Mouse (Mus musculus): ENCODE data around the gene Dcbld1. TPM values are rescaled to one million over a fixed set of nuclear protein-coding genes. Genes with fewer than 3 reads are reported as not detected.
A peak's percentile ranks its signal among the peaks of the same experiment; 100 is the strongest.
"Not testable (repeated sequence)": the region's sequence is repeated elsewhere in the genome, so short reads cannot be mapped to it uniquely, and the experiment has no call there.

The Dcbld1 gene
- polyA plus RNA-seq, 1 experiment from 2014 or later, result 27.8 TPM

DNA sequence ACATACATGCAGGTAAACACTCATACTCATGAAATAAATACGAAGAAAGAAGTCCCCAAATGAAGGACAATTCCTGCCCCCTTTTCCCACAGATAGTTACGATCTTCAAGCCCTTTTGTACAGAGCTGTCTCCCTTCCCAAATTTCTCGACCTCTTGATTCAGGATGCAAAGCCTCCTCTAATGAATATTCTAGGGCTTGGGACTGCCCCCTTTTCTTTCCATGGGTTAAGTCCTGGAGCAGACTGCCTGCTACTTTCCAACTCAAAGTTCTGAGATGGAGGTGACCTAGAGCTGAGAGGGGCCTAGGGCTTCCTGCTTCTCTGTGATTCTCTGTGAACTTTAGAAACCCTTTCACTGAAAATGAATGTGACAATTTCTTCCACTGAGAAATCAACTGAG lies 43.2 kb downstream of the Dcbld1 start:
- Histone ChIP-seq H3K4me3 (ENCODE audit: low read length) (no peak overlapping the region), H3K27ac (ENCODE audit: low read length) (no peak overlapping the region; the same call in 1 of the 2 replicates), H3K9ac (ENCODE audit: low read length) (no peak overlapping the region), H3K4me1 (replicated peaks; ENCODE audit: control insufficient read depth, insufficient read depth, low read length) (peaks cover 22% of the 10 kb centered on the region), H3K27me3 (ENCODE audit: control insufficient read depth, insufficient read depth, low read depth, low read length) (no peaks in the 10 kb centered on the region), H3K36me3 (ENCODE audit: control insufficient read depth, insufficient read depth, low read length) (no peaks in the 10 kb centered on the region), H3K4me2 (ENCODE audit: low read depth, low read length) (no peak overlapping the region), H3K9me3 (ENCODE audit: control insufficient read depth, low read length) (no peaks in the 10 kb centered on the region)
- no peak for ATAC-seq (ENCODE audit: low read depth)
- WGBS, result 89% methylated on average over 3 of the region's 3 CpGs

DNA sequence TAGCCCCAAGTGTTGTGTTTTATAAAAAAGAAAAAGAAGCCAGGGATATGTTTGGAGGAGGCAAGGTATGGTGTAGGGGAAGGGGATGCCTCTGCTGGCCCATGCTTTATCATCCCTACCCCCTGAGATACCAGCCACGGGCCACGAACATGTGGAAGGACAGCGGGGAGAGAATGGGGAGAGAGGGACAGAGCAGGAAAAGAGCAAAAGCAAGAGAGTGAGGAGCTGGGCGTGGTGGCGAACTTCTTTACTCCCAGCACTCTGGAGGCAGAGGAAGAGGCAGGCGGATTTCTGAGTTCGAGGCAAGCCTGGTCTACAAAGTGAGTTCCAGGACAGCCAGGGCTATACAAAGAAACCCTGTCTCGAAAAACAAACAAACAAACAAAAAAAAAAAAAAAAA lies 44.1 kb downstream of the Dcbld1 start:
- Histone ChIP-seq H3K27ac (ENCODE audit: low read length) (peak overlapping the region; percentile 72), H3K4me1 (replicated peaks; ENCODE audit: control insufficient read depth, insufficient read depth, low read length) (peaks cover 22% of the 10 kb centered on the region), H3K4me2 (ENCODE audit: low read depth, low read length) (0 out of 2 replicates have a peak overlapping the region, but pooled peaks have one; percentile 19)
- not testable (repeated sequence) for H3K36me3 ChIP-seq (ENCODE audit: control insufficient read depth, insufficient read depth, low read length); H3K27me3 ChIP-seq (ENCODE audit: control insufficient read depth, insufficient read depth, low read depth, low read length); H3K4me3 ChIP-seq (ENCODE audit: low read length); ATAC-seq (ENCODE audit: low read depth); H3K9me3 ChIP-seq (ENCODE audit: control insufficient read depth, low read length); H3K9ac ChIP-seq (ENCODE audit: low read length)
- 76% methylated on average over 8 of the region's 8 CpGs for WGBS

DNA sequence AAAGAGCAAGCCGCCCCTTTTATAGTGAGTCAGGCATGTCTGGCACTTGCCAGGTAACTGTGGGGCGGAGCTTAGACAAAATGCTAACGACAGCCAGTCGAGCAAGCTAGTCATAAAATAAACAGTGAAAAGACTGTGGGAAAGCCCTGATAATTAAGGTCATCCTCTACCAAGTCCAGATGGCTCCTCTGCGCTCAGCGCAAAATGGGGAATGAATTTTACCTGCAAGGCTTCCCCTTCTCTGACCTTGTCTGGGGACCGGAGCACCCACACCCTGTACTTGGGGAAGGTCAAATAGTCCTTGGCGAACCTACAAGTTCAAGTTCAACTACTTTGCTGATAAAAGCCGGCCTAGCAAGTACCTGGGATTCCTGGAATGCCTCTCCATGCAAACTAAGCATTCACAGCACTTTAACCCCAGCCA lies 44.6 kb downstream of the Dcbld1 start:
- peak overlapping the region; percentile 19; the same call in 1 of the 2 replicates for H3K4me2 ChIP-seq (ENCODE audit: low read depth, low read length)
- H3K4me3 ChIP-seq (ENCODE audit: low read length), result no peak overlapping the region
- peaks cover 22% of the 10 kb centered on the region for H3K4me1 ChIP-seq (replicated peaks; ENCODE audit: control insufficient read depth, insufficient read depth, low read length)
- no peak overlapping the region for H3K9ac ChIP-seq (ENCODE audit: low read length)
- no peaks in the 10 kb centered on the region for H3K36me3 ChIP-seq (ENCODE audit: control insufficient read depth, insufficient read depth, low read length)
- H3K9me3 ChIP-seq (ENCODE audit: control insufficient read depth, low read length), result no peaks in the 10 kb centered on the region
- peak overlapping the region; percentile 72 for H3K27ac ChIP-seq (ENCODE audit: low read length)
- 38% methylated on average over 9 of the region's 9 CpGs for WGBS
- no peaks in the 10 kb centered on the region for H3K27me3 ChIP-seq (ENCODE audit: control insufficient read depth, insufficient read depth, low read depth, low read length)
- ATAC-seq (ENCODE audit: low read depth), result peak; percentile 89

DNA sequence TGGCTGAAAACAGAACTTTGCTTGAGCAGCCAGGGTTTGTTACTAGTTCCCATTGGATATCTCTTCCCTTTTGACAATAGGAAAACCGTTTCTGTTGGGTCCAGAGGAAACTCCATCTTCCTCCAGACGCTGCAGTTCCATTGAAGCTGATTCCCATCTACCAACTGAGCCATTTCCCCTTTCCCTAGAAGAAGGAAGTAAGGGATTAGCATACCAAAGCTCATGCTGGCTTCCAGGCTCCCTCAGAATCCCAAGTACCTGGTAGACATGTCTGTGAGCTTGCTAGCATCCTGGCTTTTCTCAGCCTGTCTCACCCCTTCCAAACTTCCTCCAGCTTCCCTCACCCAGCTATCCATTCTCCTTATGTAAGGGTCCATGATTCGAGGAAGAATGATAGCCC lies 45.4 kb downstream of the Dcbld1 start:
- ATAC-seq (ENCODE audit: low read depth), result no peak
- Histone ChIP-seq H3K27ac (ENCODE audit: low read length) (peak overlapping the region; percentile 72; the same call in 1 of the 2 replicates), H3K4me2 (ENCODE audit: low read depth, low read length) (no peak overlapping the region), H3K9me3 (ENCODE audit: control insufficient read depth, low read length) (no peaks in the 10 kb centered on the region), H3K27me3 (ENCODE audit: control insufficient read depth, insufficient read depth, low read depth, low read length) (no peaks in the 10 kb centered on the region), H3K36me3 (ENCODE audit: control insufficient read depth, insufficient read depth, low read length) (no peaks in the 10 kb centered on the region), H3K4me1 (replicated peaks; ENCODE audit: control insufficient read depth, insufficient read depth, low read length) (peaks cover 22% of the 10 kb centered on the region), H3K9ac (ENCODE audit: low read length) (no peak overlapping the region), H3K4me3 (ENCODE audit: low read length) (no peak overlapping the region)
- WGBS, result 62% methylated on average over 3 of the region's 3 CpGs

DNA sequence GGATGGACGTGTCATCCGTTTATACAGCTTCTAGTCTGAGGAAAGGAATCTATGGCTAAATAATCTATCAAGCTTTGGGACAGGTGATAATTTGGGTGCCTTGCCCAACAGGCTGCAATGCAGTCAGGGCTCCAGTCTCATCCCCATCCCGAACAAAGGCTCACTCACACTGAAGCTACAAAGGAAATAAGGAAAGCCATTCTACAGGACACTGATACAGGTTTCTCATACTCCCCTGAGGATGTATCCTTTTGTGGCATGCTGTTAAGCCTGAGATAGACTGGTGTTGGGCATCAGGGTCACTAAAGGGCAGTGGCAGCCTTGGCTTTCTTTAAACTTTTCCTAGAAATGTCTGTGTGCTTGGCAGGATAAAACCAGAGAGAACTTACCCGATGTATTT lies 46.5 kb downstream of the Dcbld1 start:
- no peak overlapping the region for H3K4me2 ChIP-seq (ENCODE audit: low read depth, low read length)
- 77% methylated on average over 4 of the region's 4 CpGs for WGBS
- H3K27ac ChIP-seq (ENCODE audit: low read length), result no peak overlapping the region

DNA sequence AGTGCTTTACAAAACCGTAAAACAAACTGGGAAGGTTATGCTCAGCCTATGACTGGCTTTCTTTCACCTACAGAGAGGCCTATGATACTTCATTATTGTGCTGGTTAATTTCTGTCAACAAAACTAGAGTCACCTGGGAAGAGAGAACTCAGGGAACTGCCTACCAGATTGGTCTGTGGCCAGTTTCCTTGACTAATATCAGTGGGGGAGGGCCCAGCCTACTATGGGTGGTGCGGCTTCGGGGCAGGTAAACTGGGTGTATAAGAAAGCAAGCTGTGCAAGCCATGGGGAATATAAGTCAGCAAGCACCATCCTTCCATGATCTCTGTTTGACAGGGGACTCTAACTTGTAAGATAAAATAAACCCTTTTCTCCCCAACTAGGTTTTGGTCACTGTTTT lies 47.2 kb downstream of the Dcbld1 start:
- ATAC-seq (ENCODE audit: low read depth), result no peak
- Histone ChIP-seq H3K9me3 (ENCODE audit: control insufficient read depth, low read length) (no peaks in the 10 kb centered on the region), H3K4me1 (replicated peaks; ENCODE audit: control insufficient read depth, insufficient read depth, low read length) (peaks cover 13% of the 10 kb centered on the region), H3K4me3 (ENCODE audit: low read length) (no peak overlapping the region), H3K27ac (ENCODE audit: low read length) (no peak overlapping the region), H3K27me3 (ENCODE audit: control insufficient read depth, insufficient read depth, low read depth, low read length) (no peaks in the 10 kb centered on the region), H3K36me3 (ENCODE audit: control insufficient read depth, insufficient read depth, low read length) (no peaks in the 10 kb centered on the region), H3K4me2 (ENCODE audit: low read depth, low read length) (no peak overlapping the region), H3K9ac (ENCODE audit: low read length) (no peak overlapping the region)
- WGBS, result 93% methylated on average over 3 of the region's 3 CpGs

More for the DNA sequence above, 46.5 kb downstream of the Dcbld1 start:
- H3K4me1 ChIP-seq (replicated peaks; ENCODE audit: control insufficient read depth, insufficient read depth, low read length), result peaks cover 19% of the 10 kb centered on the region
- H3K9ac ChIP-seq (ENCODE audit: low read length), result no peak overlapping the region
- ATAC-seq (ENCODE audit: low read depth), result no peak
- H3K27me3 ChIP-seq (ENCODE audit: control insufficient read depth, insufficient read depth, low read depth, low read length), result no peaks in the 10 kb centered on the region
- H3K36me3 ChIP-seq (ENCODE audit: control insufficient read depth, insufficient read depth, low read length), result no peaks in the 10 kb centered on the region
- H3K9me3 ChIP-seq (ENCODE audit: control insufficient read depth, low read length), result no peaks in the 10 kb centered on the region
- no peak overlapping the region for H3K4me3 ChIP-seq (ENCODE audit: low read length)

DNA sequence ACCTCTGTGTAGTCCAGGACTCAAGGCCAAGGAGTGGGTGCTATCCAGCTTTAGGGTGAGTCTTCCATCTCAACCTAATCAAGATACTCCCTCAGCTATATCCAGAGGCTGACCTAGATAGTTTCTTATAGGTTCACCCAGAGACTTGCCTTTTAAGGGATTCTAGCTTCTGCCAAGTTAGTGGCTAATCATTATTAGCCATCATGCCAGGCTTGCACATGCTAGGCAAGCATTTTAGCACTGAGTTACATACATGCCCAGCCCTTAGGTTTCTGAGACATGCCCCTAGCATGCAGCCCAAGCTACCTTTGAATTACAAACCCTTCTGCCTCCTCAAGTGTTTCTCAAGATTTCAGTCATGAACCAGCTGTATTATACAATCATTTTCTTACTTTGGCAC lies 47.9 kb downstream of the Dcbld1 start:
- H3K9ac ChIP-seq (ENCODE audit: low read length), result no peak overlapping the region
- H3K9me3 ChIP-seq (ENCODE audit: control insufficient read depth, low read length), result no peaks in the 10 kb centered on the region
- ATAC-seq (ENCODE audit: low read depth), result no peak
- H3K4me2 ChIP-seq (ENCODE audit: low read depth, low read length), result no peak overlapping the region
- no peak overlapping the region for H3K4me3 ChIP-seq (ENCODE audit: low read length)
- no peak overlapping the region for H3K27ac ChIP-seq (ENCODE audit: low read length)
- H3K4me1 ChIP-seq (replicated peaks; ENCODE audit: control insufficient read depth, insufficient read depth, low read length), result peaks cover 8% of the 10 kb centered on the region
- no peaks in the 10 kb centered on the region for H3K27me3 ChIP-seq (ENCODE audit: control insufficient read depth, insufficient read depth, low read depth, low read length)
- no peaks in the 10 kb centered on the region for H3K36me3 ChIP-seq (ENCODE audit: control insufficient read depth, insufficient read depth, low read length)

DNA sequence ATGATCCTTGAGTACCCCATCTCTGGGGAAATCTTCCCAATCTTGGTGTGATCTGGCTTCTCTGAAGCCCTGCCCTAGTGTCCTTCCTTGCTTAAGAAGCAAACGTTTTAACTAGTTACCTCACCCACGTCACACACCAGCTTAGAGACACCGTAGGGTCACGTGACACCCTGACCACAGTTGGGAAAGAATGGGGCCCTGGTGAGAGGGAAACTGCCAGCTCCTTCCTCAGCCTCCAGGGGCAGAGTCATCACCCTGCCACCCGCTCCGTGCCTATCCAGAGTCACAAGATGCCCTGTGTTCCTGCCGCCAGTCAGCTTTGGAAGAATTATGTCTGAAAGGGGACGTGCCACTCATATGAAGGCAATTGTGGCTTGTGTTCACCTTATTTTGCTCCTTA lies 51.2 kb downstream of the Dcbld1 start:
- H3K36me3 ChIP-seq (ENCODE audit: control insufficient read depth, insufficient read depth, low read length), result no peaks in the 10 kb centered on the region
- no peak overlapping the region for H3K9ac ChIP-seq (ENCODE audit: low read length)
- no peaks in the 10 kb centered on the region for H3K27me3 ChIP-seq (ENCODE audit: control insufficient read depth, insufficient read depth, low read depth, low read length)
- no peak overlapping the region for H3K4me3 ChIP-seq (ENCODE audit: low read length)
- no peaks in the 10 kb centered on the region for H3K9me3 ChIP-seq (ENCODE audit: control insufficient read depth, low read length)
- no peak for ATAC-seq (ENCODE audit: low read depth)
- WGBS, result 63% methylated on average over 8 of the region's 8 CpGs
- H3K4me1 ChIP-seq (replicated peaks; ENCODE audit: control insufficient read depth, insufficient read depth, low read length), result no peaks in the 10 kb centered on the region
- H3K4me2 ChIP-seq (ENCODE audit: low read depth, low read length), result no peak overlapping the region
- no peak overlapping the region for H3K27ac ChIP-seq (ENCODE audit: low read length)

DNA sequence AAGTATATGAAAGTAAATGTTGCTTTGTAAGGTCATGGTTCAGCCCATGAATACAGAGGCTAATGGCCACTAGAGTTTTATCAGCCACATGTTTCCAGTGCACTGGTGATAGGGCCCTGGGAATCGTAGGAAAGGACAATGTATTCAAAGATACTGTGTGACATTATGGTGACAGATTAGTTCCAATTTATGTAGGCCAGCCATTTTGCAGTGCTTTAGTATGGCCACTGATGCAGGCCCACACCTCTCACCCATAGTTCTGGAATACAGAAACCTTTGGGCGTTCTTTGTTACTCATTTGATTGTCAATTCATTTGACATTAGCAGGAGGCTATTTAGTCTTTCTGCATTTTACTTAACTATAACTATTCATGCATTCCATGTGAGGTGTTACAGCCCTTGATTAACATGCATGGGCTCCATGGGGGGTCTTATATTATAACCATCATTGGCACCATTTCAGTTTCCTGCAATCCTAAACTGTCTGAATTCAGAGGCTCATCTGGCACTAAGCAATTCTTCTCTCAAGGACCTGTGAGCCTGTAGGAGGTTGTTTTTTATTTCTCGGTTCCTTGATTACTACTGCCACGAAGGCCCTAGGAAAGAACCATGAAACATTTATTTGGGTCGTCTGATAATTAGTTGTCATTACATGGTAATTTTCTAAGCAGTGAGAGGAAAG lies 54.6 kb downstream of the Dcbld1 start:
- H3K9me3 ChIP-seq (ENCODE audit: control insufficient read depth, low read length), result no peaks in the 10 kb centered on the region
- H3K36me3 ChIP-seq (ENCODE audit: control insufficient read depth, insufficient read depth, low read length), result no peaks in the 10 kb centered on the region
- H3K27ac ChIP-seq (ENCODE audit: low read length), result no peak overlapping the region
- no peaks in the 10 kb centered on the region for H3K27me3 ChIP-seq (ENCODE audit: control insufficient read depth, insufficient read depth, low read depth, low read length)
- no peak for ATAC-seq (ENCODE audit: low read depth)
- no peak overlapping the region for H3K4me2 ChIP-seq (ENCODE audit: low read depth, low read length)
- no peak overlapping the region for H3K4me3 ChIP-seq (ENCODE audit: low read length)
- WGBS, result 81% methylated on average over 5 of the region's 5 CpGs
- H3K4me1 ChIP-seq (replicated peaks; ENCODE audit: control insufficient read depth, insufficient read depth, low read length), result no peaks in the 10 kb centered on the region
- no peak overlapping the region for H3K9ac ChIP-seq (ENCODE audit: low read length)

DNA sequence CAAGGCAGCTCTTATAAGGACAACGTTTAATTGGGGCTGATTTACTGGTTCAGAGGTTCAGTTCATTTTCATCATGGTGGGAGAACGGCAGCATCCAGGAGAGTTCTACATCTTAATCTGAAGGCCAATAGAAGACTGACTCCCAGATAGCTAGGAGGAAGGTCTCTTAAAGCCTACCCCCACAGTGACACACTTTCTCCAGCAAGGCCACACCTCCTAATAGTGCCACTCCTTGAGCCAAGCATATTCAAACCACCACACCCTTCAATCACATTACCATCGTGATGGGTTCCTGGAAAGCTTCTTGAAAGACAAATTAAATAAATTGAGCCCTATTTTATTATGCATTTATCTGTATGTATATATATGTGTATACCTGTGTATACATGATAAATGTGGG lies 55.8 kb downstream of the Dcbld1 start:
- H3K4me2 ChIP-seq (ENCODE audit: low read depth, low read length), result no peak overlapping the region
- no peak overlapping the region for H3K9ac ChIP-seq (ENCODE audit: low read length)
- H3K27me3 ChIP-seq (ENCODE audit: control insufficient read depth, insufficient read depth, low read depth, low read length), result no peaks in the 10 kb centered on the region
- WGBS, result 85% methylated on average over 3 of the region's 3 CpGs
- H3K27ac ChIP-seq (ENCODE audit: low read length), result no peak overlapping the region
- no peak for ATAC-seq (ENCODE audit: low read depth)
- no peaks in the 10 kb centered on the region for H3K9me3 ChIP-seq (ENCODE audit: control insufficient read depth, low read length)
- no peaks in the 10 kb centered on the region for H3K4me1 ChIP-seq (replicated peaks; ENCODE audit: control insufficient read depth, insufficient read depth, low read length)
- no peaks in the 10 kb centered on the region for H3K36me3 ChIP-seq (ENCODE audit: control insufficient read depth, insufficient read depth, low read length)
- no peak overlapping the region for H3K4me3 ChIP-seq (ENCODE audit: low read length)
